Mouse (Mus musculus): ENCODE measurements around the gene B4galt4. TPM values are rescaled to one million over a fixed set of nuclear protein-coding genes. Genes with fewer than 3 reads are reported as not detected.

Gene B4galt4
- polyA plus RNA-seq, 1 experiment from 2014 or later, result 9.3 TPM

- no peak for TF ChIP-seq CTCF (IDR thresholded peaks at IDR 0.05; ENCODE audit: low read depth)
- Histone ChIP-seq H3K9ac (ENCODE audit: low read length) (no peak overlapping the region), H3K4me2 (replicated peaks; ENCODE audit: low read depth) (no peak overlapping the region; the same call in 1 of the 2 replicates), H3K27me3 (ENCODE audit: control insufficient read depth, insufficient read depth, low read length) (no peaks in the 10 kb centered on the region), H3K9me3 (ENCODE audit: control insufficient read depth, low read length) (no peaks in the 10 kb centered on the region), H3K27ac (replicated peaks) (no peak overlapping the region; the same call in 1 of the 2 replicates), H3K4me1 (replicated peaks; ENCODE audit: control insufficient read depth, insufficient read depth) (no peaks in the 10 kb centered on the region; the same call in 1 of the 2 replicates), H3K4me3 (ENCODE audit: low read depth, low read length) (no peak overlapping the region), H3K36me3 (ENCODE audit: control insufficient read depth, insufficient read depth, low read length) (no peaks in the 10 kb centered on the region)
- 35% methylated on average over 9 of the region's 9 CpGs for WGBS
- no peak for ATAC-seq (ENCODE audit: low FRiP score, low TSS enrichment)
- no peak for DNase-seq (ENCODE audit: low spot score)
Observed at GRCm38 (mm10) chr16:38701492-38702185, 40.4 kb upstream of the B4galt4 start.

- TF ChIP-seq EP300 (optimal IDR thresholded peaks at IDR 0.05) (no peak), CTCF (IDR thresholded peaks at IDR 0.05; ENCODE audit: low read depth) (no peak)
- no peak overlapping the region for H3K4me3 ChIP-seq (ENCODE audit: low read depth, low read length)
- H3K27me3 ChIP-seq (ENCODE audit: control insufficient read depth, insufficient read depth, low read length), result no peaks in the 10 kb centered on the region
- no peaks in the 10 kb centered on the region for H3K36me3 ChIP-seq (ENCODE audit: control insufficient read depth, insufficient read depth, low read length)
- WGBS, result 85% methylated on average over 3 of the region's 3 CpGs
- no peak overlapping the region for H3K27ac ChIP-seq (replicated peaks)
- ATAC-seq (ENCODE audit: low FRiP score, low TSS enrichment), result no peak
- H3K4me1 ChIP-seq (replicated peaks; ENCODE audit: control insufficient read depth, insufficient read depth), result no peaks in the 10 kb centered on the region; the same call in 1 of the 2 replicates
- DNase-seq (ENCODE audit: low spot score), result no peak
- no peaks in the 10 kb centered on the region for H3K9me3 ChIP-seq (ENCODE audit: control insufficient read depth, low read length)
- H3K9ac ChIP-seq (ENCODE audit: low read length), result no peak overlapping the region
- H3K4me2 ChIP-seq (replicated peaks; ENCODE audit: low read depth), result no peak overlapping the region
Observed at GRCm38 (mm10) chr16:38702316-38702715, 39.7 kb upstream of the B4galt4 start.

GRCm38 (mm10) chr16:38703501-38703900, 38.6 kb upstream of the B4galt4 start:
- Histone ChIP-seq H3K27ac (replicated peaks) (no peak overlapping the region), H3K9ac (ENCODE audit: low read length) (no peak overlapping the region), H3K4me2 (replicated peaks; ENCODE audit: low read depth) (no peak overlapping the region), H3K4me3 (ENCODE audit: low read depth, low read length) (no peak overlapping the region), H3K9me3 (ENCODE audit: control insufficient read depth, low read length) (no peaks in the 10 kb centered on the region), H3K4me1 (replicated peaks; ENCODE audit: control insufficient read depth, insufficient read depth) (no peaks in the 10 kb centered on the region; the same call in 1 of the 2 replicates), H3K27me3 (ENCODE audit: control insufficient read depth, insufficient read depth, low read length) (no peaks in the 10 kb centered on the region), H3K36me3 (ENCODE audit: control insufficient read depth, insufficient read depth, low read length) (no peaks in the 10 kb centered on the region)
- no peak for DNase-seq (ENCODE audit: low spot score)
- no peak for ATAC-seq (ENCODE audit: low FRiP score, low TSS enrichment)
- 45% methylated on average over 6 of the region's 6 CpGs for whole genome bisulfite sequencing
- TF ChIP-seq CTCF (IDR thresholded peaks at IDR 0.05; ENCODE audit: low read depth) (no peak), EP300 (optimal IDR thresholded peaks at IDR 0.05) (no peak)

GRCm38 (mm10) chr16:38705531-38706281, 36.4 kb upstream of the B4galt4 start:
- 49% methylated on average over 9 of the region's 9 CpGs for WGBS

GRCm38 (mm10) chr16:38706782-38707181, 35.3 kb upstream of the B4galt4 start:
- H3K27ac ChIP-seq (replicated peaks), result peak overlapping the region; percentile 63
- H3K4me1 ChIP-seq (replicated peaks; ENCODE audit: control insufficient read depth, insufficient read depth), result peaks cover 3% of the 10 kb centered on the region; the same call in 1 of the 2 replicates
- no peak for TF ChIP-seq CTCF (IDR thresholded peaks at IDR 0.05; ENCODE audit: low read depth)
- no peak for TF ChIP-seq EP300 (optimal IDR thresholded peaks at IDR 0.05)
- no peak for ATAC-seq (ENCODE audit: low FRiP score, low TSS enrichment)
- H3K4me3 ChIP-seq (ENCODE audit: low read depth, low read length), result no peak overlapping the region
- H3K36me3 ChIP-seq (ENCODE audit: control insufficient read depth, insufficient read depth, low read length), result no peaks in the 10 kb centered on the region
- 44% methylated on average over 7 of the region's 7 CpGs for WGBS
- H3K27me3 ChIP-seq (ENCODE audit: control insufficient read depth, insufficient read depth, low read length), result no peaks in the 10 kb centered on the region
- H3K9ac ChIP-seq (ENCODE audit: low read length), result no peak overlapping the region
- no peak for DNase-seq (ENCODE audit: low spot score)
- no peaks in the 10 kb centered on the region for H3K9me3 ChIP-seq (ENCODE audit: control insufficient read depth, low read length)
- H3K4me2 ChIP-seq (replicated peaks; ENCODE audit: low read depth), result no peak overlapping the region

More at GRCm38 (mm10) chr16:38705531-38706281, 36.4 kb upstream of the B4galt4 start:
- Histone ChIP-seq H3K9me3 (ENCODE audit: control insufficient read depth, low read length) (no peaks in the 10 kb centered on the region), H3K4me3 (ENCODE audit: low read depth, low read length) (no peak overlapping the region), H3K9ac (ENCODE audit: low read length) (no peak overlapping the region), H3K27me3 (ENCODE audit: control insufficient read depth, insufficient read depth, low read length) (no peaks in the 10 kb centered on the region), H3K27ac (replicated peaks) (peak overlapping the region; percentile 63), H3K4me1 (replicated peaks; ENCODE audit: control insufficient read depth, insufficient read depth) (peaks cover 3% of the 10 kb centered on the region; the same call in 1 of the 2 replicates), H3K4me2 (replicated peaks; ENCODE audit: low read depth) (no peak overlapping the region), H3K36me3 (ENCODE audit: control insufficient read depth, insufficient read depth, low read length) (no peaks in the 10 kb centered on the region)
- TF ChIP-seq EP300 (optimal IDR thresholded peaks at IDR 0.05) (no peak), CTCF (IDR thresholded peaks at IDR 0.05; ENCODE audit: low read depth) (no peak)
- DNase-seq (ENCODE audit: low spot score) (no peak), ATAC-seq (ENCODE audit: low FRiP score, low TSS enrichment) (peak; percentile 69)

Data from stomach, postnatal 0 days (tissue).